Mouse (Mus musculus): ENCODE measurements around the gene Sost.
"Not testable (repeated sequence)": the region's sequence is repeated elsewhere in the genome, so short reads cannot be mapped to it uniquely, and the experiment has no call there.

Gene Sost

GRCm38 (mm10) chr11:101966965-101967614, at the start of gene Sost:
Gene Sost (minus strand): TSS chr11:101967015.
- no peak for DNase-seq

GRCm38 (mm10) chr11:102016136-102016535, 49.3 kb upstream of the Sost start:
- no peak for DNase-seq

DNA sequence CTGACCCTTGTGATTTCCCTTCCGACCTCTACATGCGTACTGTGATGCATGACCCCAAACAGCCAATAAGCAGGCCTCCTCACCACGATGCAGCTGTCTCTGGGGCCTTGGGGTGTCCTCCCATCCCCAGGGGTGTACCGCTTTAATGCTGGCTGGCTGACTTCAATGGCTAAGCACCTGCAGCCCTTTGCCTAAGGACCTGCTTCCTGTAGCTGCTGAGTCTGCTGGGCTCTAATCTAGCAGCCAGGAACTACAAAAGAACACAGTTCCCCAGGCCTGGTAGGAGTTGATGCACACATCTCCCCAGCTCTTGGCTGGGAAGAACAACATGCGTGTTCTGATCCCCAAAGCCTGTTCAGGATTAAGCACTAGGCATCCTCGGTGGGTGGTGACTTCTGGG, 48.7 kb upstream of the Sost start:
- no peak for DNase-seq

GRCm38 (mm10) chr11:102013201-102013600, 46.4 kb upstream of the Sost start:
- DNase-seq = no peak

DNA sequence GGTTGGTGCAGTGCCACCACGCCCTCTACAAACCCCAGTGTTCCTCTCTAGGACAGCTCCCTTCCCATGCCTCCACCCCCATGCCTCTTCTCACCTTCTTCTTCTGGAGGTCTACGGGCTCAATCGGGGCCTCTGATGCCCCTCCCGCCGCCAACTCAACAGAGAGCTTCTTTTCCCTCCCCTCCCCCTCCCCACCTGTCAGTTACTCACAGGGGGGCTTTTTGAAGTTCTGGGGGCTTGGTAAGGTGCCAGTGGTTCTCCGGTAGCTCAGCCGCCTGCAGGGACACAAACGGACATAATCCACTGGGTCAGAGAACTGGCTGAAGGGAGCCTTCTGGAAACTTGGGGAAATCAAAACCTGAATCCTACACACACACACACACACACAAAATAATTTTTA, 44.7 kb upstream of the Sost start:
- DNase-seq = no peak

DNA sequence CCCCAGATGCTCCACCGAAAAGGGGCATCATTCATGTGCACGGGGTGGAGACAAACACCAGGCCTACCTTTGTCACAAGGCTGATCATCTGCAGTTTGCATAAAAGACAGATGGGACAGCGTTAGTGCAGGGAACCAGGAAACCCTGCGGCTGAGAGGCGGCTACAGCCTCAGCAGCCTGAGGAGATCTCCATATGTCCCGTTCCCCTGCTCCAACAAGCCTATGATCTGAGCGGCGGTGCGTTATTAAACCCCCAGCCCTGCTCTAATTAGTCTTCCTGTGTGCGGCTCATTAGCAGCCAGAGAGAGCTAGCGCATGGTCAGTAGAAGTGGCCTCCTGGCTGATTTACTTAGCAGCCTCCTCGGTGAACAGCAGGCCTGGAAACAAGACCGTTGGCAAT, 43.3 kb upstream of the Sost start:
- DNase-seq = no peak

- peak; percentile 76 for DNase-seq
These were observed 42.3 kb upstream of the Sost start for GRCm38 (mm10) chr11:102008954-102009637.

DNA sequence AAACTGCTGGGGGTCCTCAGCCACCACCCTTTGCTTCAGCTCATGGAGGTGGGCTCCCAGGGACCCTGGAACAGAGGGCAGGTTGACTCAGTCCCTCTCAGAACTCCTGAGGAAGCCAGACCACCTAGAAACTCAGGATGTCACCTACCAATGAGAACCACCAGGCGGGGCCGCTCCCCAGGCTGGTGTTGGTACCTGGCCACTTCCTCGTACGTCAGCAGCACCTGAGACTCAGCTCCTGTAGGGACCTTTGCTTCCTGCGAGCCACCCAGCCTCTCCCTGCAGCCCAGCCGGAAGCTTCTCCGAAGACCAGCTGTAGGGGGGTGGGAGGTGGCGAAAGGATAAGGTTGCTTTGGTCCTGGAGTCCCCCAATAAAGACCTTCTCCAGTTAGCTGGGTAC, 41.6 kb upstream of the Sost start:
- no peak for DNase-seq

DNA sequence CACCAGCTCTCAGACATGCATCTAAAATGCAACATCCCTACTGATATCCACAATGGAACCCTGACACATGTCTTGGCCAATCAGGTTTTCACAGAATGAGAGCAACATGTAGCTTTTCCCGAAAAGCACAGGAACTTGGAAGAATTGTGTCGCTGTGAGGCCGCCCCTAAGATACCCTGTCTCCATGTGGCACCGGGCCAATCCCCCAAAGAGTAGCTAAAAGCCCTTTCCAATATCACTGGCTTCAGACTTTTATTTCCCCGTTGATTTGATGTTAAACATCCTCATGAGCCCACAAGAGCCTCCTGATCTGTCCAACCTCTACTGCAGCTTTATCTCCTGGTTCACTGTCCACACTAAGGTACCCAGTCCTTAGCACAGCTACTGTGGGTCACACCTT, 39.9 kb upstream of the Sost start:
- no peak for DNase-seq

DNA sequence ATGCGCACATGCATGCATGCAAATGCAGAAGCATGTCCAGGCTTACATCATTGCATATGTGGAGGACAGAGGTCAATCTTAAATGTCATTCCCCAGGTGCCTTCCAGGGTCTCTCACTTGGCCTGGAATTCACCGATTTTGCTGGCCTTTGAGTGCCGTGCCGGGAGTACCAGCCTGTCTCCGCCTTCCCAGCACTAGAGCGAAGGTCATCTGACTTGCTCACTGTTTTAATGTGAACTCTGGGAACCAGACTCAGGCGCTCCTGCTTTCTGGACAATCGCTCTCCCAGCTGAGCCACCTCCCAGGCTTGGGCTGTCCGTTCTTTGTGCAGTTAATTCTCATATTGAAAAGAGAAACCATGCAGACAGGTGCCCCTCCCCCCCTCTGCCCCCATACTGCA, 39.5 kb upstream of the Sost start:
- DNase-seq = no peak

DNA sequence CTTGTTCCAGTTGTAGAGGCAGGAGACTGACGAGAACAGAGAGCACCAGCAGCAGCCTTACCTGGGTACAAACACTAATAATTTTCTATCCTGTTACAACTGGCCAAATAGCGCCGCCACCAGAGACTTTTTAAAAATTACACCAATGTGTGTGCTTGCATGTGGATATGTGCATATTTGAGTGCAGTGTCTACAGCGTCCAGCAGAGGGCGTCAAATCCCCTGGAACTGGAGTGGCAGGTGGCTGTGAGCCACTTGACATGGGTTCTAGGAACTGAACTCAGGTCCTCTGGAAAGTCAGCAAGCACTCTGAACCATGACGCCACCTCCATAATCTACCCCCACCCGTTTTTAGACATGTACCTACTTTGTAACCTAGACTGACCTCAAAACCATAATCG, 37.4 kb upstream of the Sost start:
- no peak for DNase-seq

GRCm38 (mm10) chr11:101999466-101999865, 32.7 kb upstream of the Sost start:
- no peak for DNase-seq

DNA sequence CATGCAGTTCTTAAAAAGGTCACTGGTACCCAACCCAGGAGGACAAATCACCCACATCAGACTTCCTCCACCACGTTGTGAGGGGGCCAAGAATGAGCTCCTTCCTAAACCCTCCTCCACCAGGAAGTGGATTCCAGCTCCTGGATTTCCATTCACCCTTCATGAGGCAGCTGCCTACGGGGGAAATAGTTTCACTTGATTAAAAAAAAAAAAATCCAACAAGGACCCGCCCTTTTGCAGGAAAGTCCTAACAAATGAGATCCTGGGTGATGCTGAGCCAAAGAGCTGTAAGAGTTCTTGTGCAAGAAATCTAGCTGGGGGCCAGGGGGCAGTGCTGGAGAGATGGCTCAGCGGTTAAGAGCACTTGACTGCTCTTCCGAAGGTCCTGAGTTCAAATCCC, 31.4 kb upstream of the Sost start:
- peak; percentile 37 for DNase-seq

GRCm38 (mm10) chr11:101995938-101996337, 29.1 kb upstream of the Sost start:
- DNase-seq = no peak

DNA sequence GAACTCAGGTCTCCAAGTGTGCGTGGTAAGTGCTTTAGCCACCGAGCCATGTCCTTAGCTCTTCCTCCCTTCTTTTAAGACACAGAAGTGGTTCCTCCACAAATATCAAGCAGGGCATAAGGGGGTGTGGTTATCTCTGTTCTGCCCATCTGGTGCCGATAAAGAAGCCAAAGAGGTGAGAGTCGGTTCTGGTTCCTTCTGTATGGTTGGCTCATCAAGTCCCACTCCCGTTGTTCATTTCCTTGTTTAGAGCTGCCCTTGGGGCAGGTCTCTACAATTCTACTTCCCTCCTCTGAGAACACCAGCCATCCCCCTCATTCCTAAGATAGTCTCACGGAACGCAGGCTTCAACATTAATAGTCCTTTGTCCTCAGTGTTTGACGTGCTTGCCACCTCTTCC, 27.3 kb upstream of the Sost start:
- DNase-seq = no peak

- no peak for DNase-seq
These were observed 25.6 kb upstream of the Sost start for GRCm38 (mm10) chr11:101992411-101992810.

GRCm38 (mm10) chr11:101991813-101992212, 25.0 kb upstream of the Sost start:
- DNase-seq = no peak

GRCm38 (mm10) chr11:101990244-101990643, 23.4 kb upstream of the Sost start:
- DNase-seq = no peak

- no peak for DNase-seq
These were observed 20.1 kb upstream of the Sost start, which contains the start of gene Dusp3 for GRCm38 (mm10) chr11:101986913-101987312. Gene Dusp3 (minus strand): TSS chr11:101987013.

DNA sequence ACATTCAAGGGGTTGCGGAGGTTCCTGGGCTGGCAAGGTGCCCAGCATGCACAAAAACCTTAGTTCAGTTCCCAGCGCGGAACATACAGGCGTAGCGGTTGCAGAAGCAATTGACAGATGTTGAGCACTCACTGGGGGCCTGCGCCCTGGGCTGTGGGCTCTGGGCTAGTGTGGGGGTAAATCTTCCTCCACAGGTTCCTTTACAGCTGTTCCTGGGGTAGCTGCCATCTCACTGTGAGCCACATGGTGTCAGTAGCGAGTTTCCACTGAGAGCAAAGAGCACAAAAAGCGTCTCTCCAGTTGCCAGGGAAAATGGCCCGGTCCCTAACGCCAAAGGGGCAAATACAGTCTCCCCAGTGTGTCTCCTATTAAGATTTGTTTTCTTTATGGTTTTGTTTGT, 19.2 kb upstream of the Sost start:
- peak; percentile 94 for DNase-seq

DNA sequence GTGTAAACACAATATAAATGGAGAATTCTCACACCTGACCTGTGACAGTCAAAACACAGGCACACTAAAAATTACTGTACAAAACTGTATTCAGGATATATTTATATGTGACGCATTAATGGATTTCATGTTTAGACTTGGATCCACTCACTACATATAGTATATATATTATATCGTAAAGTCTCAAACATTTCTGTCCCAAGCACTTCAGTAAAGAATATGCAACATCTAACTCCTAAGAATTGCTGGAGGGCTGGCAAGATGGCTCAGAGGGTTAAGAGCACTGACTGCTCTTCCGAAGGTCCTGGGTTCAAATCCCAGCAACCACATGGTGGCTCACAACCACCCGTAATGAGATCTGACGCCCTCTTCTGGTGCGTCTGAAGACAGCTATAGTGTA, 18.6 kb upstream of the Sost start:
- not testable (repeated sequence) for DNase-seq

GRCm38 (mm10) chr11:101984054-101985025, 17.5 kb upstream of the Sost start, which contains the start of gene Cfap97d1:
Gene Cfap97d1 (plus strand): TSS chr11:101984279.
- DNase-seq = peak; percentile 100

DNA sequence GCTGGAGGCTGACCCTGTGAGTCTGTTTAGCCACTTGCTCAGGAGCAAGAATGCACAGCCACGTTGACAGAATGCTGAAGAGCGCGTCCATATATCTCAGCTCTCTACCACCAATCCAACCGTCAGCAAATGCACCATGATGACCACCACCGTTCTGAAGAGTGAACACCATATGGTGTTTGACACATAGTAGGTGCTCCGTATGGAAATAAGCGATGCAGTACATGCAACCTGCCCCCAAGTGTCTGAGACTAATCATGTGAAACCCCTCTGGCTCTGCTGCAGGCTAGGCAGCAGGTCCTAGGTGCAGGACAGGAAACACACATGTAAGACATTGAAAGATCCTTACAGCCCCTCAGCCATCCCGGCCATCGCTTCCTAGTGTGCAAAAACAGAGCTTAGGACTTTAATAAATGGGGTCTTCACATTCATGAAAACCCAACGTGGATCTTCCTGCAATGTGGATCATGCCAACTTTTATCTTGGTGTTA, 16.7 kb upstream of the Sost start:
- no peak for DNase-seq

Measured in lung, postnatal 36 days (tissue).